Mouse (Mus musculus): ENCODE measurements around the gene Mpp1.

Mpp1 gene

DNA sequence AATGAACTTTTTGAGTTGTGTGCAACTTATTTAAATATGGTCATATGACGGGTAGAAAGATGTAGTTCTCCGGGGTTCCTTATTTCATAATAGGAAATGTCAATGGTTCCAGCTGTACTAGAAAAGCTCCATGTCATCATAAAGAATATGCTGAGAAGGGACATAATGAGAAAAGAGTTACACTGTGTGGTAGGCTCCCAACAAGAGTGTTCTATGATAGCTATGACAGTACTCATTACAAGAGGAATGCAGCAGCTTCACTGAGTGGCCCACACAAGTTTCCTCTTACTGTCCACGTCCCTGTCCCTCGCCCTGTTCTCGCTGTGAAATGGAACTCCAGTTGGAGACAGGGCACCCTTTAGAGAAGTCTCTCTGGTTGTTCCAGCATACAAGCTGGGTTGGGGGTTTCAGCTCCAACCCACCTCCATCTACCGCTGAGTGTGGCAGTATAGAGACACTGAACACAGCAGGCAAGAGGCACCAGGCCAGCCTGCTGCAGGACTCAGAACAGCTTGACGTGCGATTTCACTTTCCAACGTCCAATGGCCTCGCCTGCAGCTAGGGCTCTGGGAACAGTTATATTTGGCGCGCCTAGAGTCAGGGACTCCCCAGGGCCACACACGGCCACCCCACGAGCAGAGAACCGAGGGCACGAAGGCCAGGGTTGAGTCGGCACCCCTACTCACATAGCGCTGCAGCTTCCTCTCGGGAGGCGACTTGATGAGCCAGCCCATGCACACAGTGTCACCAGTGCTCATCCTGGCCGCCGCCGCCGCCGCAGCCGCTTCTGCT, 46.6 kb downstream of the Mpp1 start:
- no peak for DNase-seq

DNA sequence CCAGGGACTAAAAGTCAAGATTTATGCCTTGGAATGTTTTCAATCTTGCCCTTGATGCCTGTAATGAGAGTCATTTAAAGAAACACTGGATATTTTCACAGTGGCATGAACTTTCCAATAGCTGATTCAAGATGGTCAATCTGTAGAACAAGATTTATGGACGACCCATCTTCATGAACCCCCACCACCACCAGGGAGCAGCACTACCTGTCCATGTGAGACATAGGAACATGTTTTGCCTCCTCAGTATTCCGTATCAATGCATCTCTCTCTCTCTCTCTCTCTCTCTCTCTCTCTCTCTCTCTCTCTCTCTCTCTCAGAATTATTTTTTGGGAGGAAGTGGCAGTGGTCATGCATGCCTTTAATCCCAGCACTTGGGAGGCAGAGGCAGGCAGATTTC, 48.5 kb downstream of the Mpp1 start:
- DNase-seq = peak; percentile 6 to 19

Measured in thymus, postnatal 36 days (tissue).